Comparison of ENCODE assay signal across 8 mouse cellular contexts in genomic region chr9:22003163-22003554, GRCm38 (mm10). TPM values are rescaled to one million over a fixed set of nuclear protein-coding genes. Genes with fewer than 3 reads are reported as not detected.
DNase-seq lines count a peak whose midpoint lies in the region; ATAC-seq lines count a peak whose summit lies in the region.

No protein-coding gene starts in this region.

- H3K27ac ChIP-seq in forebrain, embryonic 11.5 days (ENCODE audit: low read depth, low read length), result 0 out of 2 replicates have a peak overlapping the region, but pooled peaks have one; percentile 59

- H3K4me1 ChIP-seq in forebrain, embryonic 11.5 days (replicated peaks; ENCODE audit: control insufficient read depth, insufficient read depth, low read length), result peaks cover 12% of the 10 kb centered on the region

- WGBS in forebrain, embryonic 11.5 days, result 1% methylated on average over 18 of the region's 18 CpGs

- DNase-seq in adrenal gland, postnatal 36 days, result peak; percentile 32 to 39
- no peak for DNase-seq in adrenal gland, adult (ENCODE audit: inconsistent age in 2 of 2, low spot score in 1 of 2)
- peak; percentile 53 for DNase-seq in right cerebral cortex, adult 18-20 months
- no peak for DNase-seq in right cerebral cortex, adult 2 months (ENCODE audit: low spot score in 2 of 2)
- DNase-seq in forebrain, embryonic 11.5 days (ENCODE audit: low spot score), result peak; percentile 70
- DNase-seq in kidney, postnatal 25 days, result peak; percentile 31 to 55
- DNase-seq in ovary, postnatal 14 days (ENCODE audit: low spot score), result no peak

- peak overlapping the region; percentile 63 for H3K4me3 ChIP-seq in forebrain, embryonic 11.5 days (ENCODE audit: low read depth, low read length)

- no peaks in the 10 kb centered on the region for H3K27me3 ChIP-seq in forebrain, embryonic 11.5 days (ENCODE audit: control insufficient read depth, insufficient read depth, low read length)

- no peaks in the 10 kb centered on the region; the same call in 1 of the 2 replicates for H3K36me3 ChIP-seq in forebrain, embryonic 11.5 days (ENCODE audit: control insufficient read depth, insufficient read depth, low read length)

- H3K9ac ChIP-seq in forebrain, embryonic 11.5 days (ENCODE audit: low read length), result peak overlapping the region; percentile 65

- H3K9me3 ChIP-seq in forebrain, embryonic 11.5 days (ENCODE audit: control insufficient read depth, low read length), result no peaks in the 10 kb centered on the region

- peak; percentile 1; the same call in 1 of the 2 replicates for ATAC-seq in forebrain, embryonic 11.5 days (replicated peaks; ENCODE audit: low FRiP score)
- ATAC-seq in megakaryocyte progenitor cell, adult 5-6 weeks (replicated peaks; ENCODE audit: poor library complexity), result peak; percentile 43

- peak overlapping the region; percentile 80 for H3K4me2 ChIP-seq in forebrain, embryonic 11.5 days (ENCODE audit: low read depth, low read length, severe bottlenecking)

RNA-seq across cellular contexts. Expression of gene Prkcsh, which starts 0.6 kb away (rescaled TPM):
- total RNA-seq in adrenal gland, postnatal 36 days (2021), result 100 to 1,000 TPM; 159 to 169 TPM
- 86.9 and 94.3 TPM in 2 replicates for polyA plus RNA-seq in forebrain, embryonic 11.5 days (2014; fragmentation: Nextera tagmentation; extraction: Ambion mirVana)
- total RNA-seq in megakaryocyte progenitor cell, adult 5-6 weeks (2015), result 50.3 and 51.2 TPM in 2 replicates
- 136 and 146 TPM in 2 replicates for total RNA-seq in megakaryocyte progenitor cell, adult 5-6 weeks (2017)

RNA-seq across cellular contexts. Expression of gene Ccdc151, which starts 0.7 kb away (rescaled TPM):
- 1 to 10 TPM in 1 of 2 experiments, under 1 TPM in 1; 0.30 to 1.6 TPM for total RNA-seq in adrenal gland, postnatal 36 days (2021)
- polyA plus RNA-seq in forebrain, embryonic 11.5 days (2014; fragmentation: Nextera tagmentation; extraction: Ambion mirVana), result 4.2 and 6.9 TPM in 2 replicates
- not detected in 2 replicates for total RNA-seq in megakaryocyte progenitor cell, adult 5-6 weeks (2015)
- total RNA-seq in megakaryocyte progenitor cell, adult 5-6 weeks (2017), result not detected in 2 replicates

RNA-seq across cellular contexts. Expression of gene Rgl3, which starts 13.9 kb away (rescaled TPM):
- total RNA-seq in adrenal gland, postnatal 36 days (2021), result 10 to 100 TPM; 14.0 to 33.4 TPM
- 1.1 and 3.4 TPM in 2 replicates for polyA plus RNA-seq in forebrain, embryonic 11.5 days (2014; fragmentation: Nextera tagmentation; extraction: Ambion mirVana)
- not detected in 2 replicates for total RNA-seq in megakaryocyte progenitor cell, adult 5-6 weeks (2015)
- not detected in 2 replicates for total RNA-seq in megakaryocyte progenitor cell, adult 5-6 weeks (2017)

RNA-seq across cellular contexts. Expression of gene Epor, which starts 39.9 kb away (rescaled TPM):
- total RNA-seq in adrenal gland, postnatal 36 days (2021), result 1 to 10 TPM; 1.9 to 2.0 TPM
- polyA plus RNA-seq in forebrain, embryonic 11.5 days (2014; fragmentation: Nextera tagmentation; extraction: Ambion mirVana), result 6.7 and 7.0 TPM in 2 replicates
- 3.0 and 6.0 TPM in 2 replicates for total RNA-seq in megakaryocyte progenitor cell, adult 5-6 weeks (2015)
- 3.8 and 5.0 TPM in 2 replicates for total RNA-seq in megakaryocyte progenitor cell, adult 5-6 weeks (2017)

RNA-seq across cellular contexts. Expression of gene Swsap1, which starts 47.6 kb away (rescaled TPM):
- 10 to 100 TPM; 12.4 to 18.3 TPM for total RNA-seq in adrenal gland, postnatal 36 days (2021)
- polyA plus RNA-seq in forebrain, embryonic 11.5 days (2014; fragmentation: Nextera tagmentation; extraction: Ambion mirVana), result 18.5 and 22.2 TPM in 2 replicates
- 8.1 and 9.0 TPM in 2 replicates for total RNA-seq in megakaryocyte progenitor cell, adult 5-6 weeks (2015)
- 4.1 and 5.8 TPM in 2 replicates for total RNA-seq in megakaryocyte progenitor cell, adult 5-6 weeks (2017)

Comparison
In these comparisons a context has a peak if more than half of its experiments do, and no peak if none do; other contexts are left out.
1. DNase-seq: peak in adrenal gland, postnatal 36 days (2 of 2), right cerebral cortex, adult 18-20 months (single experiment), forebrain, embryonic 11.5 days (single experiment) and kidney, postnatal 25 days (2 of 2); none in adrenal gland, adult (0 of 2), right cerebral cortex, adult 2 months (0 of 2) and ovary, postnatal 14 days (single experiment).
2. RNA of gene Rgl3, which starts 13.9 kb away (total RNA-seq): 14.0 to 33.4 TPM in adrenal gland, postnatal 36 days; not detected in megakaryocyte progenitor cell, adult 5-6 weeks; every median in the first group is over 10 times any median in the second.